Mouse (Mus musculus) MEL (cell line): ENCODE results near the gene Tmem62. TPM values are rescaled to one million over a fixed set of nuclear protein-coding genes. Genes with fewer than 3 reads are reported as not detected.

Experiments
- DNase-seq: peaks from one replicate; pipeline ENCODE4 v3.0.0; 2011; ENCODE audit warnings: low read depth, low spot score
- H3K27ac ChIP-seq: 2 replicates; pipeline ENCODE4 v1.5.1; 2012; ENCODE audit warnings: low read depth, mild to moderate bottlenecking, control low read depth, low read length, moderate library complexity; ENCODE audit not compliant: control insufficient read depth
- H3K27me3 ChIP-seq, 2 experiments: fragments of 150-350 bp in 1 of 2; sonication (generic) in 1 of 2; 2 replicates each; pipeline ENCODE4 v1.6.1; 2012; ENCODE audit warnings: low read length in 2 of 2, mild to moderate bottlenecking in 2 of 2, improper control_type of control experiment in 1 of 2, moderate library complexity in 1 of 2; ENCODE audit not compliant: insufficient read depth in 2 of 2, control insufficient read depth in 1 of 2
- H3K36me3 ChIP-seq, 2 experiments: 2 replicates each; pipeline ENCODE4 v1.6.1; 2012 to 2014; ENCODE audit warnings: low read length in 2 of 2, improper control_type of control experiment in 1 of 2, inconsistent platforms in 1 of 2, mild to moderate bottlenecking in 1 of 2; ENCODE audit not compliant: insufficient read depth in 2 of 2, control insufficient read depth in 1 of 2
- H3K4me1 ChIP-seq, 2 experiments: fragments of 150-350 bp in 1 of 2; sonication (generic) in 1 of 2; 2 replicates each; pipeline ENCODE4 v1.6.1; 2012; ENCODE audit warnings: low read length in 2 of 2, improper control_type of control experiment in 1 of 2, mild to moderate bottlenecking in 1 of 2; ENCODE audit not compliant: insufficient read depth in 2 of 2, control insufficient read depth in 1 of 2
- H3K4me3 ChIP-seq, 2 experiments: fragments of 150-350 bp in 1 of 2; sonication (generic) in 1 of 2; 2 replicates each; pipeline ENCODE4 v1.5.1; 2012; ENCODE audit warnings: low read depth in 2 of 2, low read length in 2 of 2, mild to moderate bottlenecking in 2 of 2, moderate library complexity in 2 of 2, control low read depth in 1 of 2, improper control_type of control experiment in 1 of 2; ENCODE audit not compliant: control insufficient read depth in 1 of 2, insufficient read depth in 1 of 2
- H3K79me2 ChIP-seq: 2 replicates; pipeline ENCODE4 v1.6.1; 2012; ENCODE audit warnings: mild to moderate bottlenecking, low read length, moderate library complexity; ENCODE audit not compliant: control insufficient read depth, poor library complexity, insufficient read depth
- H3K9ac ChIP-seq: 2 replicates; pipeline ENCODE4 v1.6.1; 2012; ENCODE audit warnings: low read depth, mild to moderate bottlenecking, control low read depth, low read length, moderate library complexity; ENCODE audit not compliant: control insufficient read depth, poor library complexity, severe bottlenecking
- H3K9me3 ChIP-seq: fragments of 150-350 bp; sonication (generic); replicated peaks from 2 replicates; pipeline ENCODE4 v1.6.1; 2012; ENCODE audit warnings: mild to moderate bottlenecking, low read length, improper control_type of control experiment, moderate library complexity; ENCODE audit not compliant: insufficient read depth
- BHLHE40 ChIP-seq: IDR thresholded peaks from 2 replicates; pipeline ENCODE4 v1.6.1; 2012; ENCODE audit warnings: low read depth, mild to moderate bottlenecking, inconsistent platforms, low read length, improper control_type of control experiment, borderline replicate concordance
- CHD1 ChIP-seq: IDR thresholded peaks from 2 replicates; pipeline ENCODE4 v1.6.1; 2012; ENCODE audit warnings: low read depth, mild to moderate bottlenecking, inconsistent platforms, low read length, improper control_type of control experiment
- CHD2 ChIP-seq: IDR thresholded peaks from 2 replicates; pipeline ENCODE4 v1.6.1; 2011; ENCODE audit warnings: low read length, improper control_type of control experiment
- ETS1 ChIP-seq: IDR thresholded peaks from 2 replicates; pipeline ENCODE4 v1.6.1; 2012; ENCODE audit warnings: low read depth, mild to moderate bottlenecking, inconsistent platforms, low read length, improper control_type of control experiment, moderate library complexity
- GATA1 ChIP-seq: IDR thresholded peaks from 2 replicates; pipeline ENCODE4 v1.6.1; 2011; ENCODE audit warnings: low read depth, low read length, improper control_type of control experiment
- JUND ChIP-seq: IDR thresholded peaks from 2 replicates; pipeline ENCODE4 v1.6.1; 2011; ENCODE audit warnings: low read depth, mild to moderate bottlenecking, improper control_type of control experiment, low read length
- MAFK ChIP-seq: IDR thresholded peaks from 2 replicates; pipeline ENCODE4 v1.6.1; 2011; ENCODE audit warnings: low read depth, mild to moderate bottlenecking, low read length, improper control_type of control experiment, borderline replicate concordance
- MAZ ChIP-seq: IDR thresholded peaks from 2 replicates; pipeline ENCODE4 v1.6.1; 2012; ENCODE audit warnings: low read depth, mild to moderate bottlenecking, inconsistent platforms, low read length, improper control_type of control experiment
- MEF2A ChIP-seq: IDR thresholded peaks from 2 replicates; pipeline ENCODE4 v1.6.1; 2014; ENCODE audit warnings: low read depth, mild to moderate bottlenecking, inconsistent platforms, low read length, improper control_type of control experiment; ENCODE audit not compliant: poor library complexity, insufficient replicate concordance, severe bottlenecking; ENCODE audit errors: extremely low read depth
- MXI1 ChIP-seq: IDR thresholded peaks from 2 replicates; pipeline ENCODE4 v1.6.1; 2011; ENCODE audit warnings: mild to moderate bottlenecking, low read depth, low read length, improper control_type of control experiment
- MYC ChIP-seq: IDR thresholded peaks from 2 replicates; pipeline ENCODE4 v1.6.1; 2011; ENCODE audit warnings: low read depth, mild to moderate bottlenecking, low read length, improper control_type of control experiment, moderate library complexity
- NELFE ChIP-seq: IDR thresholded peaks from 2 replicates; pipeline ENCODE4 v1.6.1; 2011; ENCODE audit warnings: low read depth, low read length, improper control_type of control experiment
- NRF1 ChIP-seq: IDR thresholded peaks from 2 replicates; pipeline ENCODE4 v1.6.1; 2014; ENCODE audit warnings: low read depth, mild to moderate bottlenecking, inconsistent platforms, low read length, improper control_type of control experiment, moderate library complexity; ENCODE audit not compliant: poor library complexity, insufficient read depth, severe bottlenecking
- POLR2A ChIP-seq, 2 experiments: IDR thresholded peaks; 2 replicates each; pipeline ENCODE4 v1.6.1; 2011 to 2012; ENCODE audit warnings: low read length in 2 of 2, mild to moderate bottlenecking in 2 of 2, control low read depth in 1 of 2, improper control_type of control experiment in 1 of 2, low read depth in 1 of 2, moderate library complexity in 1 of 2; ENCODE audit not compliant: control insufficient read depth in 1 of 2, insufficient read depth in 1 of 2, poor library complexity in 1 of 2
- POLR2AphosphoS2 ChIP-seq: IDR thresholded peaks from 2 replicates; pipeline ENCODE4 v1.6.1; 2011; ENCODE audit warnings: low read length, improper control_type of control experiment
- POLR2AphosphoS5 ChIP-seq: IDR thresholded peaks from 2 replicates; pipeline ENCODE4 v1.6.1; 2012; ENCODE audit warnings: low read depth, borderline replicate concordance, mild to moderate bottlenecking, inconsistent platforms, low read length, moderate library complexity, mixed read lengths
- SIN3A ChIP-seq: IDR thresholded peaks from 2 replicates; pipeline ENCODE4 v1.6.1; 2012; ENCODE audit warnings: low read length, improper control_type of control experiment, inconsistent platforms
- SMC3 ChIP-seq: IDR thresholded peaks from 2 replicates; pipeline ENCODE4 v1.6.1; 2011; ENCODE audit warnings: low read depth, low read length, improper control_type of control experiment
- TAL1 ChIP-seq: IDR thresholded peaks from 2 replicates; pipeline ENCODE4 v1.6.1; 2012; ENCODE audit warnings: mild to moderate bottlenecking, inconsistent platforms, low read length, moderate library complexity, mixed read lengths
- TCF12 ChIP-seq: IDR thresholded peaks from 2 replicates; pipeline ENCODE4 v1.6.1; 2014; ENCODE audit warnings: low read depth, mild to moderate bottlenecking, inconsistent platforms, low read length, improper control_type of control experiment, moderate library complexity
- ZC3H11A ChIP-seq: IDR thresholded peaks from 2 replicates; pipeline ENCODE4 v1.6.1; 2012; ENCODE audit warnings: low read depth, mild to moderate bottlenecking, inconsistent platforms, low read length, improper control_type of control experiment
- ZKSCAN1 ChIP-seq: IDR thresholded peaks from 2 replicates; pipeline ENCODE4 v1.6.1; 2012; ENCODE audit warnings: low read depth, mild to moderate bottlenecking, inconsistent platforms, low read length, improper control_type of control experiment, moderate library complexity
- ZMIZ1 ChIP-seq: IDR thresholded peaks from 2 replicates; pipeline ENCODE4 v1.6.1; 2012; ENCODE audit warnings: low read depth, mild to moderate bottlenecking, inconsistent platforms, low read length, improper control_type of control experiment, moderate library complexity
- ZNF384 ChIP-seq: IDR thresholded peaks from 2 replicates; pipeline ENCODE4 v1.6.1; 2012; ENCODE audit warnings: low read depth, mild to moderate bottlenecking, inconsistent platforms, low read length, improper control_type of control experiment
- polyA plus RNA-seq, 2 experiments: library from polyadenylated mRNA; stranded (reverse) in 1 of 2; unstranded in 1 of 2; fragments of >175 nt in 1 of 2; fragments of >200 nt in 1 of 2; gene quantifications; 2 replicates each; pipeline versions ENCODE4 v1.2.1 to v1.2.4; 2012; ENCODE audit warnings: low replicate concordance in 2 of 2, low read depth in 1 of 2; ENCODE audit not compliant: insufficient read length in 2 of 2, insufficient read depth in 1 of 2, missing spikeins in 1 of 2
- total RNA-seq: library from RNA; depleted of rRNA; stranded (reverse); fragments of 300-350 nt; gene quantifications from 2 replicates; pipeline ENCODE4 v1.2.3, GENCODE M21; 2012

Gene Tmem62
- total and polyA plus RNA-seq, 3 experiments: 1.8 to 2.9 TPM; not detected in 1

DNA sequence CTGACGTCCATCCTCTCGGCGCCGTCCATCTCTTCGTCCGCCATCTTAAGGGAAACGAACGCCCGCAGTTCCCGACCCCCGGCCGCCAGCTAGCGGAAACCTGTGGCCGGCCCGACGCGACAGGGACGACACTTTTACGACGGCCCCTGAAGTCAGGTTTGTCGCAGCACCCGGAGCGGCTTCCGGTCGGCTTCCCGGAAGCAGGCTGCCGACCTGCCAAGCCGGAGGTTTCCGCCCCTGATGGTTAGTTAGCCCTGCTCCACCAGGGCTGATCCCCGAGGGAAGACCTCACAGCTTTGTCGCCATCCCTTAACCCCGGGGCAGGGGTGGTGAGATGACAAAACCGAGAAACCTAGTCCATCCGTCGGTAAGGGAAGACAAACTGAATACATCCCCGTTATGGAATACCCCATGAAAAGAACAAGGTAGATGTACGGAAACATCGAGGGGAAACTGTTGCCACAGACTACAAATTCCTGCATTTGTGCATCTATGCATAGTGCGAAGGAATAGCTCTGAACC lies 6.2 kb upstream of the Tmem62 start, which contains the start of gene Ubr1 (continued):
- TF ChIP-seq ZNF384: peak; percentile 35; the same call in 1 of the 2 replicates
- TF ChIP-seq ZMIZ1: peak; percentile 88
- peak; percentile 94 to 98 for TF ChIP-seq POLR2A (IDR thresholded peaks at IDR 0.05; ENCODE audit: control insufficient read depth in 1 of 2, insufficient read depth in 1 of 2, low read depth in 1 of 2, low read length in 2 of 2, poor library complexity in 1 of 2)
- TF ChIP-seq ETS1: no peak; the same call in 1 of the 2 replicates
- 0 out of 2 replicates have a peak, but pooled peaks have one; percentile 31 for TF ChIP-seq MXI1
- TF ChIP-seq TAL1: no peak
- peak; percentile 61; the same call in 1 of the 2 replicates for TF ChIP-seq TCF12
- no peak for TF ChIP-seq JUND
- no peak for TF ChIP-seq ZC3H11A
- TF ChIP-seq MAFK: no peak
- TF ChIP-seq POLR2AphosphoS2: no peak; the same call in none of the 2 replicates
- peak; percentile 81; the same call in 1 of the 2 replicates for TF ChIP-seq SIN3A

DNA sequence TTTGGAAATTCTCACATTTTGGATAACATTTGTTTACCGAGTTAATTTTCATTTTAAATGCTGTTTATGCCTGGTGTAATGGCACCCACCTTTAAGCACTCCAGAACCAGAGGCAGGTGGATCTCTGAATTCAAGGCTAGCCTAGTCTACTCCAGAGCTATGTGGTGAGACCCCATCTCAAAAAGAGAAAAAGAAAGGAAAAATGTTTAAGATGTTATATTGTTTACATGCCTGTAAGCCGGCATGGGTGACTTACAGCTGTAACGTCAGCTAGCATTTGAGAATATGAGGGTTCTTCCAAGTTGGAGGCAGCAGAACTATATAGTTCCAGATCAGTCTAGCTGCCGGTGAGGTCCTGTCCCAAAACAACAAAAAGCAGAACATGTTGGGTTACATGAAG lies 5.1 kb upstream of the Tmem62 start:
- no peaks in the 10 kb centered on the region for H3K9me3 ChIP-seq
- peaks cover 0 to 21% of the 10 kb centered on the region in 2 experiments; a peak in 2 of 4 replicates for H3K36me3 ChIP-seq
- peaks cover 16% of the 10 kb centered on the region for H3K79me2 ChIP-seq
- peak; percentile 50 for DNase-seq
- H3K9ac ChIP-seq: peak overlapping the region; percentile 53
- TF ChIP-seq BHLHE40 (no peak), MAZ (no peak), CHD1 (no peak), ZKSCAN1 (no peak), NELFE (no peak), TAL1 (no peak), SMC3 (no peak), GATA1 (no peak), CHD2 (no peak), MYC (no peak), POLR2AphosphoS5 (no peak), SIN3A (no peak), MXI1 (no peak), NRF1 (no peak), MEF2A (no peak)
- H3K27ac ChIP-seq: peak overlapping the region; percentile 30; the same call in 1 of the 2 replicates
- peak overlapping the region; percentile 54 to 93 for H3K4me3 ChIP-seq
- no peaks in the 10 kb centered on the region for H3K27me3 ChIP-seq
- H3K4me1 ChIP-seq: peaks cover 2 to 8% of the 10 kb centered on the region in 2 experiments; a peak in 2 of 4 replicates
